Mouse (Mus musculus) A20 (cell line): ENCODE measurements at regions not wholly inside any gene's neighbourhood (a gene's known extent, or its start where the extent isn't known, plus 50 kb on each side); places are given as distances from the start of the nearest gene placed in this dataset.

ENCODE experiments used
- DNase-seq: peaks from one replicate; pipeline ENCODE4 v3.0.0-alpha.2; 2011; ENCODE audit warnings: low read depth, low spot score

- no peak for DNase-seq
These were observed 201.2 kb upstream of the Klf14 start for GRCm38 (mm10) chr6:31159935-31160670.

DNA sequence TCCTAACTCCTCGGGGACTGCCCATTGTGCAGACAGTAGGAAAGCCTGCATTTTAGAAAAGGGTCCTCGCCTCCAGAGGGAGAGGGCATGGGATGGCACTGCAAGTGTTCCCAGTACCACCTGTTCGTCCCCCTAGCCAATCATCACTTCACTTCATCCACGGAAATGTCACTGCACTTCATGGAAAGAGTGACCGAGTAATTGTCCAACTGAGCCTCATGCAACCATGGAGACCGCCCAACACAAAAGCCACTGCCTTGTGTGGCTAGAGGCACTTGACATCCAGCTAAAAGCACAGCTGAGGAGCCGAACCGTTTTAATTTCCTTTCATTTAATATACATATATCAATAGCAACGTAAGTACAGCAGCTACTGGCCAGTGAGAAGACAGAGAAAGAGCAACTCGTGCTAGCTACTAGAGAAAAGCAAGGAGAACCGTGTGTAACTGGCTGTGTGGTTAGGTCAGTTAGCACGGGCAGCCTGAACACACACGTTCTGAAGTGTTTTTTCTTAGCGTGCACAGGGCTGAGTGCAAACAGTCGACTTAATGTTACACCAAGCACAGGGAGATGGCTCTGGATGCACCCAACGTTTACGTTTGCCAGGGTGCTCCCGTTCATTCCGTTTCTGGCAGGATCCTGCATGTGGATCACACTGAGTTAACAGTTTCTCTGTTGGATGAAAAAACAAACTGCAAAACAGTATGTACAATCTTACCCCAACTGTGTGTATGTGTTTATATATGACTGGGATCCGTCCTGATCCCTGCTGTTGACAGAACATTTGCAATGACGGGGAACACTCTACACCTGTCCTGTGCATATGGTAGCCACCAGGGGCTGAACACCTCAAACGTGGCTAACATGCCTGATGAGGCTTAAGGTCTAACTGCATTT lies 202.8 kb upstream of the Klf14 start:
- DNase-seq: no peak

GRCm38 (mm10) chr6:31165011-31165410 lies 206.1 kb upstream of the Klf14 start:
- DNase-seq: no peak

DNA sequence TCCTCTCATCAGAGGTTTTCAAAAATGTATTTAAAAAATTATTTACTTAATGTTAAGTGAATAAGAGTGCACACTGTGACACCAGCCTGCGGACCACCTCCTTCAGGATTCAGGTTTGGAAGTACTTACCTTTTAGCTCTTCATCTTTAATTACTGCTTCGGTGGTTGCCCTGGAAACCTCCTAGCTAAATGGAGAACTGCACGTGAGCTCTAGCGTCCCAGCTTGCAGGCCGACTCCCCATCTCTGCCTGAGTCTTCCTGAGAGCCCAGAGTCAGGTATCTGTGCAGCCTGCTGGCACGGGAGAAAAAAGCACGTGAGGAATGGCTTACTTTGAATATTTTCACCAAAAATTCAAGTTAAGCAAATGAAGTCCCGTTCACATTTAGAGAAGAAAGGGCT lies 207.5 kb upstream of the Klf14 start:
- DNase-seq: no peak

GRCm38 (mm10) chr6:31167732-31168131 lies 208.9 kb upstream of the Klf14 start:
- no peak for DNase-seq

GRCm38 (mm10) chr6:31168730-31169129 lies 209.9 kb upstream of the Klf14 start:
- DNase-seq: no peak

- DNase-seq: peak; percentile 84
These were observed 210.5 kb upstream of the Klf14 start for GRCm38 (mm10) chr6:31169343-31169742.

GRCm38 (mm10) chr6:31169868-31170600 lies 211.2 kb upstream of the Klf14 start:
- DNase-seq: no peak

- DNase-seq: no peak
These were observed 213.1 kb upstream of the Klf14 start for GRCm38 (mm10) chr6:31171831-31172569.

DNA sequence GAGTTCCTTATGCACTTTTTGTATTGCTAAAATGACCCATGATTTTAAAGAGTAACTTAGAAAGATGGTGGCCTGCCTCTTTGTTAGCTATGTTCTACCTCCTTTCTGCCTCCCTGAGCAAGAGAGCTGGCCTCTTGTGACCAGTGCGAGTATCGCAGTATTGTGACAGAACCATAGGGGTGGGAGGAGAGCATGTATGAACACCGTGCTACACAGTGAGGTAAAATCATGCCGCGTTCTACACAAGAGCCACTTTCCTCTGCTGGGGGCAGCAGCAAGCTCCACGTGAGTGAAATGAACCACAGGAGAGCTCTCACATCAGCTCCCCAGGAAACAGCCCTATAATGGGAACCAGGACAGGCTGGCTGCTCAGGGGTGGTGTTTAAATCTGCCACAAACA lies 216.9 kb upstream of the Klf14 start:
- no peak for DNase-seq

GRCm38 (mm10) chr6:31176368-31176767 lies 217.5 kb upstream of the Klf14 start:
- DNase-seq: peak; percentile 74

DNA sequence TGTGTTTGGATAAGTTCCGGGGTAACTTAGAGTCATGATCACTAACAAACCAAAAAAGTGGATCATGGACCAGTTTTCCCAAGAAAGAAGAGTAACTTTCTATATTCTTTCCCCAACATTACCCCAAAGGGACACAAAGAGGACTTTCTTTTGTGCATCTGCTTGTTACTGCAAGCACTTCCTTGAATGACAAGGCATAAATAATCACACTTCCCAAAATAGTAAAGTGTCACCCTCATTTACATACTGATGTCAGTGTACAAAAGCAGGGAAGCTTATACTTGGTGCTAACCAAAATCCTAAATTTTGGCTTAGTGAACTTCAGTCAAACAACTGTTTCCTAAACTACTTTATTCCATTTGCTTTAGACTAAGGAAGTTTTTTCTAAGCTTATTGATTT lies 218.0 kb upstream of the Klf14 start:
- DNase-seq: peak; percentile 19

DNA sequence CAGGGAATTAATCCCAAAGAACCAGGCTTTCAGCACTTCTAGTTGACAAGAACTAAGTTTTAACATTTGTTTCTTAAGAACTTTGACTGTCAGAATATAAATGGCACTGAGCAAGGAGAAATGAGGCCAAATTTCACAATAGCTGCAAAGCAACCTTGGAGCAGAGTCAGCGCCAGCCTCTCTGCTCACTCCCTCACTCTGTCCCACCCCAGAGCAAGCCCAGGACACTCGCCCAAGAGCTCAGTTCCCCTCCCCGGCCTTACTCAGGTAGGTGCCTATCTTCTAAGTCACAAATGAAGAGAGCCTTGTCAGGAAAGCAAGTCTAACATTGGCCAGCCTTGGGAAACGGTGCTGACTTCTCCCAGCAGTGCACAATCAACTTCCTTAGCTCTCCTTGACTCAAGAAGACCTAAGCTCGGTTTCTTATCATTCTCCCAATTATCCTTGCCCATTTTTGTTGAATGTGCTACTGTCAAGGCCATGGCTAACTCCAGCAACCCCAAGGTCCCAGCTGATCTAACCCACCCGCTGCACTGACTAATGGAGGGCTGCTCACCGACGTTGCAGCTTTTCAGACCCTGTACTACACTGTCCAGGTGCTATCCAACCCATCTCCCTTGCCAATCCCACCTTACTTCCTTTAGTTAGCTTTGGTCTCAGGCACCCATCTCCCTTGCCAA lies 219.5 kb upstream of the Klf14 start:
- no peak for DNase-seq

- DNase-seq: no peak
These were observed 216.3 kb upstream of the Mkln1 start for GRCm38 (mm10) chr6:31182284-31182683.

- no peak for DNase-seq
These were observed 215.4 kb upstream of the Mkln1 start for GRCm38 (mm10) chr6:31183127-31183526.

- DNase-seq: no peak
These were observed 214.0 kb upstream of the Mkln1 start for GRCm38 (mm10) chr6:31184554-31184953.

DNA sequence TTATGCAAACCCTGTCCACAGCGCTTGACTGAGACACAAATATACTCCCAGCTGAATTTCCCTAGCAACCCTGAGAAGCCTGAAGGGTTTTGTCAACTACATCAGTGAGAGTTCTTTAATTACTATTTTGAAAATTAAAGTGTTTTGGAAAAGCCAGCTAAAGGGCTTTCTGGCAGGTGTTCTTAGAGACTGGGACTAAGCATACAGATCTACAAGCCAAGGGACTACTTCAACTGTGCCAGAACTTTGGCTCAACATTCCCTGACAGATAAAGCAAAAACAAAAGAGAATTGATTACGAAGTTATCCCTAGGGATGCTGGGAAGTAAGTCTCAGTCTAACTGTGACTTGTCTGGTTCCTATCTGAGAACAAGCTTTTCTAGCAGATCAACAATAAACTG lies 213.4 kb upstream of the Mkln1 start:
- no peak for DNase-seq

- DNase-seq: peak; percentile 44
These were observed 210.5 kb upstream of the Mkln1 start for GRCm38 (mm10) chr6:31188066-31188465.

DNA sequence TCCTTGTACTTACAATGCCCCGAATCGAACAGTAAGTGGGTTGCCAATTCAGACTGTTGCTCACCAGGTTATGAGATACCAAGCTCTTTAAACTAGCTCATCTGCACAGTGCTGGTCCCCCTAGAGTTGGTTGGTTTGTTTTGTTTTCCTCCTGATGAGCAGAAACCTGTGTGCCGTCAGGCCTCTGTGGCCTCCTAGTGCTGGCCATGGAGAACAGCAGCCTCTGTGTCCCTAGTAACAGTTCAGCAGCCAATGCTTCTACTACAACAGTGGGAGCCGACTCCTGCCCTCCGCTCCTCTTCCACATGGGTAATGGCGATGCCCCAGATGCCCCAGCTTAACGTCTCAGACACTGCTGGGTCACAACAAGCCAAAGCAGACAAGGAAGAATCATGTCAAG lies 209.5 kb upstream of the Mkln1 start:
- peak; percentile 66 for DNase-seq

- DNase-seq: no peak
These were observed 208.5 kb upstream of the Mkln1 start for GRCm38 (mm10) chr6:31190070-31190469.
